Mouse (Mus musculus) layer of hippocampus, postnatal 10 days (tissue): ENCODE measurements around the gene Fto. TPM values are rescaled to one million over a fixed set of nuclear protein-coding genes. Genes with fewer than 3 reads are reported as not detected.

Experiments used
- DNase-seq, 2 experiments: peaks; one replicate each; pipeline ENCODE4 v3.0.0; 2021; ENCODE audit warnings: low spot score in 2 of 2
- total RNA-seq, 2 experiments: library from RNA; stranded (reverse); gene quantifications; 2 replicates each; pipeline ENCODE4 v1.2.3; 2021

Gene Fto
- total RNA-seq, 2 experiments from 2014 or later, result 116 to 120 TPM

DNA sequence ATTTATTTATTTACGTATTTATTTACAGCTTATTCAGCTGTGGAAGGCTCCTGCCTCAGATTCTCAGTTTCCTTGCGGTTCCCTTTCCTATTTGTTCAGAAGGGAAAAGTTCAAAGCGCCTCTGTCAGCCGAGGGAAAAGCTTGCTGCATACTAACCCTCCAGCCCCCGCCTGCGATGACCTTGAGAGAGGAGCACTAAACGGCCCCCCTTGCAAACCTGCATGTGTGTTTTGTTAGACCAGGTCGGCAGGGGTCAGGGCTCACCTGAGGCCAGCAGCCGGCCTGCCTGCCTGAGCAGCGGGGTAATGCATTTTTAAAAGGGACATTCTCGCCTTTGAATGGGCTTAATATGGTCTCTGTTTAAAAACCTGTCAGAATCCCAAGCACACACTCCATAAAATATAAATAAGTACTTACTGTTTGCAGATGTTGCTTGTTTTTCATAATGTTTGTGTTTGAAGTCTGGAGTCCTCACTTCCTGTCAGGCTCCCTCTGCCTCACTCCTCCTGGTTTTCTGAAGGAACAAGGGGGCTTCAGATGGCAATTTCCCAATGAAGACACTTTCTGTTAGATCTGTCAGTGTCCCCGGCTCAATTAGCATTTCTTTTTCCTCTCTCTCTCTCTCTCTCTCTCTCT lies 400.5 kb downstream of the Fto start:
- DNase-seq, result no peak

DNA sequence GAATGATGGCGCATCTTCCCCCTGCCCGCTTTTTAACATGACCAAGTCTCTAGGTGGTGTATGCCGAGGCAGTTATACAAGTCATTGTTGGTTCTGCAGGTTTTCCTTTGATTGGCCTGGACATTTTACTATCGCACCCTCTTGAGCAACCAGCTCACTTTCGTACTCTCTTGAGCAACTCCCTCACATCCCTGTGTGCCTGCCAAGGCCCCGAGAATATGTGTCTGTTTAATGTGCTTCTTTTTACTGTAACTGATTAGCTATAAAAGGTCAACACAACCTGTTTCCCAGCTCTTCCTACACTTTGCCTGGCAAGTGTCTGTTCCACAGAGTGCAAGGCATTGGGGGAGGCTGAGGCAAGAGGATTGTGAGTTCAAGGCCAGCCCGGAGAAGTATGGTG lies 401.4 kb downstream of the Fto start:
- no peak for DNase-seq

DNA sequence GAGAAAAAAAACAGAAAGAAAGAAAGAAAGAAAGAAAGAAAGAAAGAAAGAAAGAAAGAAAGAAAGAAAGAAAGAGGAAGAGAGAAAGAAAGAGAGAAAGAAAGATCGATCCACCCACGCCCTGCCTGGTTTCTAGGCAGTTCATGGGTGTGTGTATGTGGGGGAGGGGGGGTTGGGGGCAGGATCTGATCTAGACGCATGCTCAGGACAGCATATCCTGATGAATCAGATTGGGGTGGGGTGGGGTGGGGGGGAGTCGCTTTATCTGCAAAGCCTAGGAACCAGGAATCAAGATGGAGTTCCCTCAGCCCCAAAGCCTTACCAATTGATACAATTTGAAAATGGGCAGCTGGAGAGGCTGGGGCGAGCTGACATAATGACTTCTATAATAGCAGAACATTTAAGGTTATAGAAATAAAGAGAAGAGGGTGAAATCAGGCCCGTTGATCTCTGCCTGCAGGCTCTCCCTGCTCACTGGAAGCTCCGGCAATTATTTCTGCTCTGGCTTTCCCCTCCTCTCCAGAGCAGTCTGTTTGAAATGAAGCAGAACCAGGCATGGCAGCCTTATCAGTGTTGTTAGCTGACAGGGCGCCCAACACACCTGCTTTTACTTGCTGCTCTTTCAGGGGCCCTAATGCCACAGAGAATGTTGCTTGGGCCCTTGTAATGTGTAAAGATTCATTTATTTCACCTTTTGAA lies 402.2 kb downstream of the Fto start:
- no peak for DNase-seq

Other genes starting within 250 kb of the Fto start
- gene Rbl2, start 243.5 kb upstream of the Fto start, total RNA-seq, result 10 to 100 TPM; 29.1 to 29.7 TPM
- 10 to 100 TPM; 62.6 to 73.8 TPM for gene Aktip, start 113.5 kb upstream of the Fto start, total RNA-seq
- 10 to 100 TPM; 21.3 to 28.1 TPM for gene Rpgrip1l, start 263 bp upstream of the Fto start, total RNA-seq